Mouse (Mus musculus): ENCODE measurements at regions not wholly inside any gene's neighbourhood (a gene's known extent, or its start where the extent isn't known, plus 50 kb on each side); places are given as distances from the start of the nearest gene placed in this dataset.

GRCm38 (mm10) chr12:95054887-95055286, 637.1 kb upstream of the Flrt2 start:
- ChIA-PET CTCF (no interaction called here), POLR2A (no interaction called here)

- ChIA-PET CTCF (no interaction called here), POLR2A (no interaction called here)
These were observed 635.1 kb upstream of the Flrt2 start for GRCm38 (mm10) chr12:95056926-95057325.

GRCm38 (mm10) chr12:95059396-95059795, 632.6 kb upstream of the Flrt2 start:
- ChIA-PET CTCF (no interaction called here), POLR2A (no interaction called here)

GRCm38 (mm10) chr12:95072307-95072706, 619.7 kb upstream of the Flrt2 start:
- ChIA-PET CTCF (no interaction called here), POLR2A (no interaction called here)

- CTCF ChIA-PET = no interaction called here
- POLR2A ChIA-PET = no interaction called here
These were observed 572.6 kb upstream of the Flrt2 start for GRCm38 (mm10) chr12:95119223-95119952.

GRCm38 (mm10) chr12:95132804-95133203, 559.2 kb upstream of the Flrt2 start:
- CTCF ChIA-PET = no interaction called here
- POLR2A ChIA-PET = no interaction called here

GRCm38 (mm10) chr12:95133482-95133881, 558.5 kb upstream of the Flrt2 start:
- ChIA-PET POLR2A (no interaction called here), CTCF (no interaction called here)

- CTCF ChIA-PET = no interaction called here
These were observed 553.9 kb upstream of the Flrt2 start for GRCm38 (mm10) chr12:95138167-95138566.

GRCm38 (mm10) chr12:95171051-95171450, 521.0 kb upstream of the Flrt2 start:
- CTCF ChIA-PET = no interaction called here

More at GRCm38 (mm10) chr12:95138167-95138566, 553.9 kb upstream of the Flrt2 start:
- POLR2A ChIA-PET = no interaction called here

GRCm38 (mm10) chr12:95173810-95174402, 518.1 kb upstream of the Flrt2 start:
- ChIA-PET POLR2A (no interaction called here), CTCF (no interaction called here)

More at GRCm38 (mm10) chr12:95171051-95171450, 521.0 kb upstream of the Flrt2 start:
- POLR2A ChIA-PET = no interaction called here

- ChIA-PET CTCF (no interaction called here), POLR2A (no interaction called here)
These were observed 489.5 kb upstream of the Flrt2 start for GRCm38 (mm10) chr12:95202486-95202885.

- ChIA-PET POLR2A (no interaction called here), CTCF (no interaction called here)
These were observed 486.9 kb upstream of the Flrt2 start for GRCm38 (mm10) chr12:95205081-95205480.

- CTCF ChIA-PET = no interaction called here
- POLR2A ChIA-PET = no interaction called here
These were observed 452.8 kb upstream of the Flrt2 start for GRCm38 (mm10) chr12:95239158-95239779.

- POLR2A ChIA-PET = no interaction called here
- CTCF ChIA-PET = no interaction called here
These were observed 424.8 kb upstream of the Flrt2 start for GRCm38 (mm10) chr12:95267187-95267586.

- CTCF ChIA-PET = no interaction called here
- POLR2A ChIA-PET = no interaction called here
These were observed 386.6 kb upstream of the Flrt2 start for GRCm38 (mm10) chr12:95305386-95305785.

GRCm38 (mm10) chr12:95315151-95315750, 376.8 kb upstream of the Flrt2 start:
- ChIA-PET POLR2A (interaction anchor here in 1 of 4 experiments (0.5 to 0.6 kb wide), 2 partner anchors 60 to 229 kb away, joined by 3 read pairs; no protein-coding TSS in a partner anchor), CTCF (no interaction called here)

GRCm38 (mm10) chr12:95316820-95317219, 375.2 kb upstream of the Flrt2 start:
- ChIA-PET POLR2A (no interaction called here), CTCF (no interaction called here)

GRCm38 (mm10) chr12:95321693-95322092, 370.3 kb upstream of the Flrt2 start:
- ChIA-PET POLR2A (no interaction called here), CTCF (no interaction called here)

GRCm38 (mm10) chr12:95329666-95330065, 362.4 kb upstream of the Flrt2 start:
- ChIA-PET POLR2A (no interaction called here), CTCF (no interaction called here)

GRCm38 (mm10) chr12:95347786-95348185, 344.2 kb upstream of the Flrt2 start:
- ChIA-PET CTCF (no interaction called here), POLR2A (interaction anchor here in 1 of 4 experiments (0.6 kb wide), 1 partner anchor 15 kb away, joined by 3 read pairs; no protein-coding TSS in a partner anchor)

GRCm38 (mm10) chr12:95355151-95355550, 336.9 kb upstream of the Flrt2 start:
- CTCF ChIA-PET = no interaction called here

More at GRCm38 (mm10) chr12:95355151-95355550, 336.9 kb upstream of the Flrt2 start:
- POLR2A ChIA-PET = no interaction called here

Data from embryonic stem cell, embryonic (primary cell).